Mouse (Mus musculus): ENCODE data around the gene Wdr95.
"Not testable (repeated sequence)": the region's sequence is repeated elsewhere in the genome, so short reads cannot be mapped to it uniquely, and the experiment has no call there.

Wdr95 gene

DNA sequence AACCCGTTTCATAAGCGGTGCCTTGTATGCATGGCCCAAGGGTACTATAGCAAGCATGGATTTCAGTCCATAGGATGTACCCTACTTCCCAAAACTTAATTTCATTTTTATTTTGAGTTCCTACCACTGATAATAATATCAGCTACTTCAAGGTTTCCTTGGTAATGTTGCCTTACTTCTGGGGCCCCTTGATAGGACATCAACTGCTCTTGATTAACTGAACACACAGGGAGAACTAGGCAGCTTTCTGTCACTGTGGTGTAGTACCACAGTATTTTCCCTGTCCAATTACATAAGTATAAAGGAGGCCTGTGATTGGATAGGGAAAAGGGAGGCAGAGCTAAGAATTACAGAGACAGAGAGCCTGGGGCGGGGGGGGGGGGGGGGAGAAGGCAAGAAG lies 13.6 kb upstream of the Wdr95 start:
- DNase-seq (ENCODE audit: extremely low read depth, low read depth), result peak; percentile 71

- DNase-seq (ENCODE audit: extremely low read depth, low read depth), result no peak
Measured at GRCm38 (mm10) chr5:149517116-149517515, 11.4 kb upstream of the Wdr95 start.

DNA sequence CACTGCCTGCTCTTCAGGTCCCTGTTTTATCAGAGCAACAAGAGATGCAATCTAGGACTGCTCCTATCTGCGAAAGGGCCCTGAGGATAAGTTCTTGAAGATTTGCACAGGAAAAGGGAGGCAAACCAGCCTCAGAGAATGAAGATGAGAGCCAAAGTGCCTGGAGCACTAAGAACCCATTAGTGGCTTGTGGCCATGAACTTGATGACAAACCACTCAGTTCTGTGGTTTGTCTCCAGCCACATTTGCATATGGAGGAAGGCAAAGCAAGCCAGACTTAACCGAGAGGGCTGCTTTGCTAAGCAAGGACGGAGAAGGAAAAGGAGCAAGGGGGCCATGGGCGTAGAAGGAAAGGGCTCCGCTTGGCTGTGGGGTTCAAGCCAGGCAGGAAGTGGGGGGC lies 7.7 kb upstream of the Wdr95 start:
- DNase-seq (ENCODE audit: extremely low read depth, low read depth), result no peak

DNA sequence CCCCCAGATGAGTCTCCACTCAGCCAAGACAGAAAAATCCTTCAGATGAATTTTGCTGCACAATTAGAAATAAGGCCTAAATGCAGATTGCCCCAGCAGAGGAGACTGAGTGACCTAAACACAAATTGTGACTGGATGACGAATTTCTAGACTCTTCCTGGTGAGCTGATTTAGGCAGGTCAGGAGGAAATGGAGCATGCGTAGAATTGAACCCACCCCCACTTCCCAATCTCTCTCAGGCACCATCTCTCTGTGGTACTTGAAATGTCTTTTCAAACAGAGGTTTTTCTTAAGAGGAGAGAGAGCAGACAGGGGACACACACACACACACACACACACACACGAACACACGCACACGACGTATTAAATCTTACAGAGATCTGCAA lies 4.6 kb upstream of the Wdr95 start:
- no peak for DNase-seq (ENCODE audit: extremely low read depth, low read depth)

- DNase-seq (ENCODE audit: extremely low read depth, low read depth), result peak; percentile 81
Measured at GRCm38 (mm10) chr5:149524242-149524858, 4.1 kb upstream of the Wdr95 start.

DNA sequence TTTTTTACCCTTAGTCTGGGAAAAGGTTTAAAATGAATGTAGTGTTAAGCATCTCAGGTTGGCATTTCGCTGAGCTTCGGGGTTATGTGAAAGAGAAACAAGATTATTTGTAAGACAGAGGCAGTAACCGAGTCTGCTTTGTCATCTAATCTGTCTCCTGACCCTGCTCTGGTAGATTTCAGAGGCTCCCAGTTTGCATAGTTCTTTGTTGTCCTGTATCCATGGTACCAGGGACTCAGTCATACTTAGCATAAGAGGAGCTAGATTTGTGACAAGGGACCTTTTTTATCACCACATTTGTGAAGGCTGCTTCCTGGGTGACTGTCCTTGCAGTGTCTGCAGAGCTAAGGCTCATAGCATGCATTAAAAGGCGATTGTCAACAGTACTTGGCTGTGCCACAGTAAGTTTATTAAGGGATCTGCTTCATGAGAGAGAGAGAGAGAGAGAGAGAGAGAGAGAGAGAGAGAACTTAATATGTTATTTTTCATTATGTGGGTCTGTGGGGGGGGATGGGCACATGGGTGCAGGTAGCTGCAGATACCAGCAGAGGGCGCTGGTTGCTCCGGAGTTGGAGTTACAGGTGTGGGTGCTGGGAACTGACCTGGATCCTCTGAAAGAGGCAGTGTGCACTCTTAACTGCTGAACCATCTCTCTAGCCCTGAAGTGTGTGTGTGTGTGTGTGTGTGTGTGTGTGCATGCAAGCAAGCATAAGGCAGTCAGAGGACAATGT lies 3.3 kb upstream of the Wdr95 start:
- no peak for DNase-seq (ENCODE audit: extremely low read depth, low read depth)

GRCm38 (mm10) chr5:149526467-149526951 lies 2.0 kb upstream of the Wdr95 start:
- DNase-seq (ENCODE audit: extremely low read depth, low read depth), result no peak

- DNase-seq (ENCODE audit: extremely low read depth, low read depth), result not testable (repeated sequence)
Measured at GRCm38 (mm10) chr5:149527292-149527691, 1.2 kb upstream of the Wdr95 start.

- DNase-seq (ENCODE audit: extremely low read depth, low read depth), result no peak
Measured at GRCm38 (mm10) chr5:149533847-149534246, 5.4 kb downstream of the Wdr95 start.

DNA sequence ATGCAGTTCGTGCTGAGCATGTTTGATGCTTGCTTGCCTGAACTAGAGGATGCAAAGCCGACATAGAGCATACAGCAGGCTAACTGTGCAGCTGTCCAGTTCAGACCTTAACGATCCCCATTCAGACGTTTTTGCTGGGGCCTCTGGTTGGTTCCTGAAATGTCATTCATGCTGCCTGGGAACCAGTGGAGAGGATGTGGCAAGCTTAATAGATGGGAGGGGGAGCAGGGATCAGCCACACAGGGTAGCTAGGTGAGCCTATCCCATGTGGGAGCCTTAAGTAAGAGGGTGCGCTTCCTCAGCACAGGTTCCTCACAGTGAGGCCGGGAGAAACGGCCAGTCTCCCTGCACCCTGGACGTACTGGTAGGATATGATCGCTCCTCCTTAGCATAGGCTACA lies 7.5 kb downstream of the Wdr95 start:
- no peak for DNase-seq (ENCODE audit: extremely low read depth, low read depth)

DNA sequence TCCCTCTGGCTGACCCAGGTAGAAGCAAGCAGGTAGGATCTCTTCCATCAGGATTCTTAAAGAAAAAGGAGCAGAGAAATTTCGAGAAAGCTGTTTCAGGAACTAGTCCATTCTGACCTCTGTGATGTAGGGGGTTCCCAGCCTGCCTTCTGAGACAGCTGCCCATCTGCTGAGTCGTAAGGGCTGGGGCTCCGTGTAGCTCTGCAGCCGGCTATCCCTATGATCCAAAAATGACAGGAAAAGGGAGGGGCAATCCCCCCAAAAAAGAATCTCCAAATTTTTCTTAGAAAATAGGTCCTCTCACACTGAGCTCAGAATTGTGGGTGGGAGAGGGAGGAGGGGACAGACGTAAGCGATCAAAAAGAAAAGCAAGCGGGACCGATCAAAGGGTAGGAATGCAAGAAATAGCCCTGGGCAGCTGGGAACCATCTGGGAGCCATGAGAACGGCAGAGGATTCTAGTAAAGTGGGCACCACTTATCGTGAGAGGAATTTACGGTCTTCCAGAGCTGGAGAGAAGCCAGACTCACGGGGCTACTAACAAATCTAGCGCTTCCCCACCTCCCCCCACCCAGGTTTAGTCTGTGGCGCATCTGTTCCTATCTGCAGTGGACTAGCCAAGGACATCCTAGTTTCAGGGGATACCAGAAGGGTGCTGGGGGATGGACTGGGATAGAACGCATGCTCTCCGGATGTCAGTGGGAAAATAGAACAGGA lies 9.5 kb downstream of the Wdr95 start:
- no peak for DNase-seq (ENCODE audit: extremely low read depth, low read depth)

- DNase-seq (ENCODE audit: extremely low read depth, low read depth), result no peak
Measured at GRCm38 (mm10) chr5:149538531-149538930, 10.1 kb downstream of the Wdr95 start.

DNA sequence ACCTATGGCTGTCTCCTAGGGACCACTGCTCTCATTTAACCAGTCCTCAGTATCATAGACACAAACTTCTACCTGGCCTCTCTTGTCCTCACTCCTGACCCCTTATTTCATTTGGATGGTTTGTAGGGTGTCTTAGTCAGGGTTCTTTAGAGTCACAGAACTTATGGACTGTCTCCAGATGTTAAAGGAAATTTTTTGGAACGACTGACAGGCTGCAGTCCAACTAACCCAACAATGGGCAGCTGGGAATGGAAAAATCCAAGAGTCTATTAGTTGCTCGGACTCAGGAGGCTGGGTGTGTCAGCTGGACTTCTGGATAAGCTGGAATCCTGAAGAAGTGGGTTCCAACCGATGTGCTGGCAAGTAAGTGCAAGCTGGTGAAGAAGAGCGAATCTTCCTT lies 10.6 kb downstream of the Wdr95 start:
- no peak for DNase-seq (ENCODE audit: extremely low read depth, low read depth)

DNA sequence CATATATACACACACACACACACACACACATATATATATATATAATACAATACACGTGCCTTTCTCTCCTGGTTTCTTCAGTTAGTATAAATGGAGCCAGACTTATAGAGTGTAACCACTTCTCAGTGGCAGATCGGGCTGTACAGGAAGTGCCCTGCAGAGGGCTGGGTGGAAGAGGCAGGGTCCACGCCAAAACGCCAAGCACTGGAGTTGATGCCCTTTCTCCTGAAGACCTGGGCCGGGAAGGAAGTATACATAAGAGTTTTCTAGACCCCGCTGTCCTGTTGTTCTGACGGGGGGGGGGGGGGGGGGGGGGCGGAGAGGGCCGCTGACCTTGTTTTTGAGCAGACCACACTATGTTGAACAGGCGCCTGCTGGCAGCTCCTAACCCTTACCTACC lies 22.7 kb downstream of the Wdr95 start:
- no peak for DNase-seq (ENCODE audit: extremely low read depth, low read depth)

DNA sequence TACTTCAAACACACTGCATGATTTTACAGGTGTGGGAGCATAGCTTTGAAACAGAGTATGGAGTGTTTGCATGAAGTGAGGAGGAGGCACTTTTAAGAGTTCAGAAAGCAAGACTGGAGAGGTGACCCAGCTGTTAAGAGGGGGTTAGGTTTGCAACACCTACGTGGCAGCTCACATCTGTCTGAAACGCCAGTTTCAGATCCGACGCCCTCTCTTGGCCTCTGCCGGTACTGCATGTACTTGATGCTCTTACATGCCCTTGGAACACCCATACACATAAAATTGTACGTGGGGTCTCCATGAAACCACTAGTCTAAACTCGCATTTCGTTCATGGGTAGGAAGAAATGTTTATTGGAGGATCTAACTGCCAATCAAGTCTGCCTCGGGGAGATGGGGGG lies 24.3 kb downstream of the Wdr95 start:
- DNase-seq (ENCODE audit: extremely low read depth, low read depth), result peak; percentile 13

DNA sequence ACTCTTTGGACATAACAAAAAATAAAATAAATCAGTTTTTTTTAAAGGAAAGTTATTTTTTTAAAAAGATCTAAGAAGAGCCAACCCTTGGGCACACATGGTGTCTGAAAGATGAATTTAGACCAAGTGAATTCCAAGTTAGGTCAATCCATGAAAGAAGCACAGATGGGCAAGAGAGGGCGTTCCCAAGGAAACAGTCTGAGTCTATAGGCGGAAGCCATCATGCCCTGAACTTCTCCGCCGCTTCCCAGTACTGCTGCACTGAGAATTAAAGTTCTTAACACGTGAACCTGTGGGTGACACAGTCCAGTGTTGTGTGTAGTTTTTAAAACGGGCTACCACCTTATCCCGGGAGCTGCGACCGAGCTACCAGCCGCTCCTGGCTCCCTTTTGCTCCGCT lies 24.9 kb downstream of the Wdr95 start:
- DNase-seq (ENCODE audit: extremely low read depth, low read depth), result no peak

- no peak for DNase-seq (ENCODE audit: extremely low read depth, low read depth)
Measured at GRCm38 (mm10) chr5:149554397-149554796, 25.9 kb downstream of the Wdr95 start.

DNA sequence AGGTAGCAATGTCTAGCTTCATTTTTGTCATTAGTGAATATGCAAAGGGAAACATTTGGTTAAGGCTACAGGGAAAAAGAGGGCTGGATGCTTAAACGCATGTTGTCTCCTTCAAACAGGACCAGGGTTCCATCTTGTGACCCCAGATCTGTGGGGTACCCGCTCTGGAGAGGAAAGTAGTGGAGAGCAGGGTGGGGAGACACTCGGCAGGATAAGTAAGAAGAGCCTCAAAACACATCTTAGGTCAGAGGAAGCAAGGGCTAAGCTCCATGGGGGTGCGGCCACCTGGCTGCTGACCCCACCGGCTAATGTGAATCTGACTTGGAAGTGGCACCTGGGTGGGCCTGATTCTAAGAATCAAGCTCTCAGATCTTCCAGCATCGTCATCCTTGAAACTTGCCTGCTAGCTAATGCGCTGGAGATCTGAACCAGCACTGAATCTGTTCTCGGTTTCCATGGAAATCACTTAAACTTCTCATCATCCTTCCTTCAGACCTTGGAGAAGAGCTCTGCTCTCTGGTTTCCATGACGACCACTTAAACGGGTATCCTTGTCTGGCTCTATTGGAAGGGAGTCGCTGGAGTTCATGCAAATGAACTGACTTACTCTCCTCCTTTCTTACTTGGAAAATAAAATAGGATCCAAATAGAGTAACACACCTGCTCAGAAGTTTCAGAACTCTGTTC lies 32.6 kb downstream of the Wdr95 start:
- DNase-seq (ENCODE audit: extremely low read depth, low read depth), result no peak

DNA sequence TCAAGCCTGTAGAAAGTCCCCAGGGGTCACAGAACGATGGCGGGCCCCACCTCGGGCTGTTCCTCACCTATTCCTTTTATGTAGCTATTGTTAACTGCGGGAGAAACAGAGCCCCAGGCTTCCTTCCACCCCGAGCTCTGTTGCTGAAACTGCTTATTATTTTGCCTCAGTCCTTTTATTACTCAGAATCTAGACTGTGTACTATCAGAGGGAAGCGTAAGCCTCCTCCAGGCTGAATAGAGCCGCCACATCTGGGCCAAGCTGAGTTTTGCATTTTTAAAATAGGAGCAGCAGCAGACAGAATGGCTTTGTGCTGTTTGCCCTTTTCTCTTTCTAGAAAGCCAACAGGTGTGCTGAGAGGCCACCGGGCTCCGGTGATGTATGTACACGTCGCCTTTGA lies 37.5 kb downstream of the Wdr95 start:
- DNase-seq (ENCODE audit: extremely low read depth, low read depth), result no peak

GRCm38 (mm10) chr5:149566957-149567356 lies 38.5 kb downstream of the Wdr95 start:
- DNase-seq (ENCODE audit: extremely low read depth, low read depth), result no peak

DNA sequence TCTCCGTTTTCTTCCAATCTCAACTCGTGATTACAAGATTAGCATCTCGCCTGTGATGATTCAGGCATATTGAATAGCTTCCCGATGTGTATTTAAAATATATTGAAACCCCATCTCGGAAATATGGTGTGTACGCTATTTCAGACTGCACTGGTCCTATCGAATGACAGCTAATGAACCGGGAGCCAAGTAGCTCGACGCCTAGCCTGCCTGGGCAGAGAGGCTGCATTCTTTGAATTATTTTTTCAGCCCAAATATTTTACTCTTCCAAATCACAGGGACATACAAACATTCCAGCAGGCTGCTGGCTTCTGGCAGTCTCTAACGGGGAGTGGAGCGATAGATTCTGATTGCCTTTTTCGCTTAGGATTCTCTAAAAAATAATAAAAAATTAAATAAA lies 40.5 kb downstream of the Wdr95 start:
- no peak for DNase-seq (ENCODE audit: extremely low read depth, low read depth)

DNA sequence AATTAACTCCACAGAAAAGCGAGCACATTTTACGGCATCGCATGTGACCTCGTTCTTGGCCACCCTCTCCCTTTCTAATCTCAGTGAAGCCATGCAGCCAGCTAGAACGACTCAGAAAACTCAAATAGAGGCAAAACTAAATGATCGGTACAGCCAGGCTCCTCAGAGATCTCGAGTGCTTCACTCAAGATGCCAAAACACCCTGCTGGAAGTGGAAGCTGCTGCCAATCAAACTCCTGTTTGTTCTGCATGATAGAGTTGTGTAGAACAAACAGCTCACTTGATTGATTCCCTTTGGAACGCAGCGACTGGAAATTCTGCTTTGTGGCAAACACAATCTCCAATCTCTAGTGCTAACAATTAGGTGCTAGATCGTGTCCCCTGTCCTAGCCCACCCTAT lies 48.5 kb downstream of the Wdr95 start:
- no peak for DNase-seq (ENCODE audit: extremely low read depth, low read depth)
